Mouse (Mus musculus) limb, embryonic 12.5 days (tissue): ENCODE measurements around the gene Synpr. TPM values are rescaled to one million over a fixed set of nuclear protein-coding genes. Genes with fewer than 3 reads are reported as not detected.
"Not testable (repeated sequence)": the region's sequence is repeated elsewhere in the genome, so short reads cannot be mapped to it uniquely, and the experiment has no call there.

Experiments
- ATAC-seq: fragments of 200-750 bp; cut with Nextera tagmentation; 2 replicates; pipeline ENCODE4 v1.8.0; 2017; ENCODE audit warnings: low read depth, moderate TSS enrichment; ENCODE audit not compliant: insufficient number of reproducible peaks, insufficient read depth, low FRiP score, low TSS enrichment
- H3K27ac ChIP-seq: fragments of 300-500 bp; sonication (generic); 2 replicates; pipeline ENCODE4 v1.5.1; 2016; ENCODE audit warnings: mild to moderate bottlenecking, moderate library complexity
- H3K27me3 ChIP-seq: fragments of 300-500 bp; sonication (generic); 2 replicates; pipeline ENCODE4 v1.6.1; 2016; ENCODE audit warnings: mild to moderate bottlenecking, moderate library complexity
- H3K36me3 ChIP-seq: fragments of 300-500 bp; sonication (generic); 2 replicates; pipeline ENCODE4 v1.6.1; 2016; ENCODE audit warnings: mild to moderate bottlenecking, moderate library complexity
- H3K4me1 ChIP-seq: fragments of 300-500 bp; sonication (generic); replicated peaks from 2 replicates; pipeline ENCODE4 v1.6.1; 2016
- H3K4me2 ChIP-seq: fragments of 300-500 bp; sonication (generic); 2 replicates; pipeline ENCODE4 v1.6.1; 2016; ENCODE audit warnings: mild to moderate bottlenecking, moderate library complexity
- H3K4me3 ChIP-seq: fragments of 300-500 bp; sonication (generic); replicated peaks from 2 replicates; pipeline ENCODE4 v1.5.1; 2016; ENCODE audit warnings: mild to moderate bottlenecking
- H3K9ac ChIP-seq: fragments of 300-500 bp; sonication (generic); replicated peaks from 2 replicates; pipeline ENCODE4 v1.6.1; 2016; ENCODE audit warnings: mild to moderate bottlenecking, moderate library complexity
- H3K9me3 ChIP-seq: fragments of 300-500 bp; sonication (generic); 2 replicates; pipeline ENCODE4 v1.6.1; 2016; ENCODE audit warnings: mild to moderate bottlenecking, moderate library complexity
- WGBS: fragments of 180-500 bp; shearing (Covaris S2); methylation state at CpG from one replicate; pipeline ENCODE4 v1.1.7; 2016; 5-methylcytosine and 5-hydroxymethylcytosine counted together
- polyA plus RNA-seq: library from polyadenylated mRNA; unstranded; fragments of >200 nt; fragmentation: Nextera tagmentation; extraction: Ambion mirVana; gene quantifications from 2 replicates; pipeline ENCODE4 v1.2.1, GENCODE M21; 2016

The Synpr gene
- 4.6 and 5.9 TPM in 2 replicates for polyA plus RNA-seq

DNA sequence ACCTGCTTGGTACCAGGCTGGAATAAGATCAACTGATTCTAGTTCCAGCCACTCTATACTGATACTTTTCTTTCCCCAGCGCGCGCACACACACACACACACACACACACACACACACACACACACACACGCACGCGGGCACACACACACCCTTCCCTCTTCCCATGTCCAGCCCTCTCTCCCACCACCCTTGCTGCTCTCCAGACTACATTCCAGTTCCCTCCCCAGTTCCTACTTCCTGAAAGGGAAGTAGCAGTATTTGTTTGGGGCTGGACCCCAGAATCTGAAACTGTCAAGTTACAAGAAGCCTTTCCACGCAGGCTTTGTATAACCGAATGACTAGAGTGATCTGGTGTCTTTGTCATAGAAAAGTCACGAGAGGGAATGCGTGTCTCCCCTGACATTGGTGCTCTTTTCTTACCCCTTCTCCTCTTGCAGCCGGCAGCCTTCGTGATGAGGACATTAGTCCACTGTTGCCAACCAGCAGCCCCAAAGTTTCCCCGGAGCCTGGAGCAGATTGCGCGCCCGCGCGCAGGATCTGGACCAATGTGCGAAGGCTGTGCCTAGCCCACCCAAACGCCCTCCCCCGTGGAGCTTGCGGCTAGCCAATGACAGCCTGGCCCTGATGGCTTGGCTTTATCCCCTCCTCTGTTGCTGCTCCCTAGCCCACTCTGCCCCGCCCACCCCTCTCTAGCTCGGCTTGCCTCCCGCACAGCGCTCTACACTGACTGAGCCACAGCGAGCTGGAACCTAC is at the start of gene Synpr:
TSS of gene Synpr (plus strand) at position 690 of the 754 bp plus-strand sequence.
- peak within 1 kb of the TSS; percentile 76 for H3K4me2 ChIP-seq
- no peaks in the 10 kb centered on the region for H3K9me3 ChIP-seq
- H3K4me3 ChIP-seq: peak within 1 kb of the TSS; percentile 42
- H3K9ac ChIP-seq: peak within 1 kb of the TSS; percentile 49
- no peaks in the 10 kb centered on the region; the same call in 1 of the 2 replicates for H3K27me3 ChIP-seq
- ATAC-seq: peak; percentile 100
- H3K4me1 ChIP-seq: 0 out of 2 replicates have a peak, but pooled peaks cover 3% of the 10 kb centered on the region
- H3K27ac ChIP-seq: 0 out of 2 replicates have a peak within 1 kb of the TSS, but pooled peaks have one; percentile 59
- no peaks in the 10 kb centered on the region for H3K36me3 ChIP-seq
- WGBS: 6% methylated on average over 26 of the region's 27 CpGs

DNA sequence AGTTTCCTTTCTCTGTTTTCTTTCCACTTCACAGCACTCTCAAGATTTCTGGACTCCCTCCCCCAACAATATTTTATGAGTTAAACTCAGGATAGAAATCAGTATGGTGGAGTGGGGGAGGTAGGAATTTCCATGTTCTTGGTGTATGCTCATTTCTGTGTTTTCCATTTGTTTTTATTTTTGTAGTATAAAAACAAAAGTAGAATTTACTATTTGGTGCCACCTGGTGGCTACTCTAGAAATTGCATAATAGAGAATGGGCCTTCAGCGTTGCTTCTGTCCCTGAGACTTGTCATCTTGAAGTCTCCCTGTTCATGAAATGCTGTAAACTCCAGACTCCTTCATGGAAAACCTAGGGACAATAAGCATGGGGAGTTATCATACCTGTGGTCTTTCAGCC is 47.7 kb upstream of the Synpr start:
- Histone ChIP-seq H3K36me3 (no peaks in the 10 kb centered on the region), H3K27ac (no peak overlapping the region), H3K27me3 (no peaks in the 10 kb centered on the region), H3K9ac (no peak overlapping the region), H3K9me3 (no peaks in the 10 kb centered on the region), H3K4me2 (no peak overlapping the region), H3K4me1 (no peaks in the 10 kb centered on the region), H3K4me3 (no peak overlapping the region)
- 20% methylated on average over 1 of the region's 1 CpGs for WGBS
- 0 out of 2 replicates have a peak, but pooled peaks have one; percentile 10 for ATAC-seq

DNA sequence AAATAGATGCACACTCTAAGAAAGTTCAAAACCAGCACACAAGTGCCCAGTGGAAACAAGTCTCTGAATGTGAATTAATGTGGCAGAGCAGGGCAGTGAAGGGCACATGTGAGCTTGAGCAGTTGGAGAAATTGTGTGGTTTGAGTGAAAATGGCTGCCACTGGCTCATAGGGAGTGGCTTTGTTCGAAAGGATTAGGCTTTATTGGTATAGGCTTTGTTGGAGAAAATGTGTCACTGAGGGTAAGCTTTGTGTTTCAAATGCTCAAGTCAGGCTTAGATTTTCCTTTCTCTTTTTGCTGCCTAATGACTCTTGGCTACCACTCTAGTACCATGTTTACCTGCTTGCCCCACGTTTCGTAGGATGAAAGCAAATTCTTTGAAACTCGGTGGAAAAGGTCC is 37.1 kb upstream of the Synpr start:
- ATAC-seq: no peak
- no peaks in the 10 kb centered on the region for H3K4me1 ChIP-seq
- H3K36me3 ChIP-seq: no peaks in the 10 kb centered on the region
- no peak overlapping the region for H3K4me2 ChIP-seq
- no peak overlapping the region for H3K9ac ChIP-seq
- no peak overlapping the region for H3K27ac ChIP-seq
- no peak overlapping the region for H3K4me3 ChIP-seq
- H3K9me3 ChIP-seq: no peaks in the 10 kb centered on the region
- 77% methylated on average over 4 of the region's 4 CpGs for WGBS
- no peaks in the 10 kb centered on the region for H3K27me3 ChIP-seq

DNA sequence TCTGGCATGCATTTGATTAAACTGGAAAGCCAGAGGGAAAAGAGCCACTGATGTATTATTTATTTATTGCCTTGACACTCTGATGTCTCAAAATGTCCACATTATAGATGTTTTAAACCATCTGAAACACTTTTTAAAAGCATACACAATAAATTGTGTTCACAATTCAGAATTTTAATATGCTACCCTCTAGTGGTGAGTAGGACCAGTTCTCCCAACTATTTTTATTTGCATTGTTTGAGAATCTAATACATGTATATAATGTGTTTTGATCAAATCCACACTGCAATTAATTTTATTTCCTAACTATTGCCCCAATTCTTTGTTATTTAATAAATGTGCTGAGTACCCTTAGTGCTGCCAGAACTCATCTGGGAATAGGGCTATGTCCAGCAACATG is 35.2 kb upstream of the Synpr start:
- no peak for ATAC-seq
- Histone ChIP-seq H3K4me2 (no peak overlapping the region), H3K9me3 (no peaks in the 10 kb centered on the region), H3K36me3 (no peaks in the 10 kb centered on the region), H3K4me1 (no peaks in the 10 kb centered on the region), H3K27me3 (no peaks in the 10 kb centered on the region), H3K9ac (no peak overlapping the region), H3K27ac (no peak overlapping the region), H3K4me3 (no peak overlapping the region)

DNA sequence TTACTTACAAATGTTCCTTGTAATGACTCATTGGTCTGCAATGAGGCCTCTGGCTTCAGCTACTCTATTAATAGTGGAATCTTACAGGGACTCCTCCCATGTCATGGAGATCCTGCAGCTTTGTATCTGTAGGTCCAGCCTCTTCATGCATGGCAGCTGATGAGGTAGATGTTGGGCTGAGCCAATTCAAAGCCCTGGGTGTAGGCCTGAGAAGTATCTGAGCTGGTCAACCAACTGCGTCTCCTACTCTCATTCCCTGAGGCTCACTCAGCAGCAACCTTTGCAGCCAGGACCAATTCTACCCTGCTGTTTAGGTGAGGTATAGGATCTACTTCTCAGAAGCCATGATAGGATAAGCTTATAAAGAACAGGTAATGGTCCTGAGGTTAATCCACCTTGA is 32.0 kb upstream of the Synpr start:
- Histone ChIP-seq H3K9ac (no peak overlapping the region), H3K27me3 (no peaks in the 10 kb centered on the region), H3K4me2 (no peak overlapping the region), H3K4me3 (no peak overlapping the region), H3K9me3 (no peaks in the 10 kb centered on the region), H3K4me1 (no peaks in the 10 kb centered on the region), H3K27ac (no peak overlapping the region), H3K36me3 (no peaks in the 10 kb centered on the region)
- 100% methylated on average over 1 of the region's 1 CpGs for WGBS
- no peak for ATAC-seq

DNA sequence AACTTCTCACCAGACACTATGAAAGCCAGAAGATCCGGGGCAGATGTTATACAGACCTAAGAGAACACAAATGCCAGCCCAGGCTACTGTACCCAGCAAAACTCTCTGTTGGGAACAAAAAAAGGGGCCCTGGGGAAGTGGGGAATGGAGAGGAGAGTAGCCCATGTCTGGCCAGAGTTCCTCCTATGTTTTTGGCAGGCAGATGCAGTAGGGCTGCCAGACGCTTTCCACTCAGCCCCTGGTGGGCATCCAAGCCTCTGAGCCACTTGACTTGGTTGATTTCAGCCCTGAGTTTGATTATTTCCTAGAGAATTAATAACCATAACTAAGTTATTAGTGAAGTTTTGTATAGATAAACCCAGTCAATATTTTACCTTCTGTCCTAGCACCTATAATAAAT is 29.8 kb upstream of the Synpr start:
- not testable (repeated sequence) for H3K9me3 ChIP-seq, H3K27me3 ChIP-seq, H3K4me3 ChIP-seq, H3K4me2 ChIP-seq, H3K9ac ChIP-seq, H3K27ac ChIP-seq, H3K4me1 ChIP-seq, ATAC-seq, H3K36me3 ChIP-seq
- 66% methylated on average over 2 of the region's 2 CpGs for WGBS

DNA sequence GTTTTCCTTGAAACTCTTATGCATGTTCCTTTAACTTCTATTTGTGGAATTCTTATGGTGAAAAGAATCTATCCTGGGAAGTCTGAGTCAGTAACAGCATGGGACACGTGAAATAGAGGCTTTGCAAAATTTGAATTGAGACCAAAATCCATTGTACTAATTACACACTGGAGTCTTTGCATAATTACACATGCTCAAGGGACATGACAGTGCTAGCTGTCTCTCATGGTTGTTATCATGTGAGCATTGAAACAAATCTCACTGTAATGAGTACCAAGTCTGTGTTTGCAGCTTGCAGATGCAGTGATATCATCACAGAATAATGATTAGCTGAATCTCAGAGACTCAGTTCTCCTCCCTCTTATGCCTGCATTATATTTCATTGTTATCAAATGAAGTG is 22.2 kb upstream of the Synpr start:
- no peaks in the 10 kb centered on the region for H3K27me3 ChIP-seq
- no peaks in the 10 kb centered on the region for H3K36me3 ChIP-seq
- ATAC-seq: no peak
- H3K27ac ChIP-seq: no peak overlapping the region
- no peak overlapping the region for H3K4me2 ChIP-seq
- H3K9me3 ChIP-seq: no peaks in the 10 kb centered on the region
- no peak overlapping the region for H3K9ac ChIP-seq
- 61% methylated on average over 1 of the region's 1 CpGs for WGBS
- no peaks in the 10 kb centered on the region for H3K4me1 ChIP-seq
- no peak overlapping the region for H3K4me3 ChIP-seq

DNA sequence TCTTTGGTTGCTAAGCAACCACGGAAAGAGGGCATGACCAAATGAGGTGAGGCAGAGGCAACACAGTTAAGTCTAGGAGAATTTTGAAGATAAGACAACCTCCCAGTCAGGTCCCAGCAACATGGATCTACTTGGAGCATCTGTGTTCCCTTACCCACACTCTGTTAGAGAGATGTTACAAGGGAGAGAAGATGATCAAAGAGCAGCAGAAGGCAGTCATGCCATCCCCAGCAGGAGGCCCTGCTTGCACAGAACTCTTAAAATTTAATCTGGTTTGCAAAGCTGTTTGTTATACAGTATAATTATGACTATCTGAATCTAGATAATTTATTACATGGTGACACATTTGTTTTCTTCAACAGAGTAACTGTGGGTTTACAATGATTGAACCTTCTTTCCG is 18.2 kb upstream of the Synpr start:
- Histone ChIP-seq H3K9me3 (no peaks in the 10 kb centered on the region), H3K4me1 (no peaks in the 10 kb centered on the region), H3K36me3 (no peaks in the 10 kb centered on the region), H3K4me3 (no peak overlapping the region), H3K27me3 (no peaks in the 10 kb centered on the region), H3K27ac (no peak overlapping the region), H3K4me2 (no peak overlapping the region), H3K9ac (no peak overlapping the region)
- ATAC-seq: no peak
- 85% methylated on average over 2 of the region's 2 CpGs for whole genome bisulfite sequencing

DNA sequence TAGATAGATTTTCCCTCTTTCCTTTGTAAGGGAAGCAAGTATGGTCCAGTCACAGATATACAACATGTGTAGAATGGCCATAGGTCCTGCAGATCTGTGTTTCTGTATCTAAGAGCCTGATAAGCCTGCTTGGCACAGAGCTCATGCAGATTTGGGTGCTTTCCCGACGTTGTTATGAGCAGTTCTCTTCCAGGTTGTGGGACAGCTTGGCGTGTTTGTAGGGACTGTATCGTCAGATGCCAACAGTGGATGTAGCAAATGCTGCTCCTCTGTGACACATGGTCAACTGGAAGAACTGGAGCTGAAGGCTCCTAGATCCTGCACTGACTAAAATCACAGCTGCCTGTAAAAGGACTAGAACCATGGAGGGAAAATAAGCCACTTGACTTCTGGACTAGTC is 17.4 kb upstream of the Synpr start:
- Histone ChIP-seq H3K27ac (no peak overlapping the region), H3K4me2 (no peak overlapping the region), H3K9ac (no peak overlapping the region), H3K9me3 (no peaks in the 10 kb centered on the region), H3K4me3 (no peak overlapping the region), H3K36me3 (no peaks in the 10 kb centered on the region), H3K27me3 (no peaks in the 10 kb centered on the region), H3K4me1 (no peaks in the 10 kb centered on the region)
- no peak for ATAC-seq
- WGBS: 81% methylated on average over 4 of the region's 4 CpGs

DNA sequence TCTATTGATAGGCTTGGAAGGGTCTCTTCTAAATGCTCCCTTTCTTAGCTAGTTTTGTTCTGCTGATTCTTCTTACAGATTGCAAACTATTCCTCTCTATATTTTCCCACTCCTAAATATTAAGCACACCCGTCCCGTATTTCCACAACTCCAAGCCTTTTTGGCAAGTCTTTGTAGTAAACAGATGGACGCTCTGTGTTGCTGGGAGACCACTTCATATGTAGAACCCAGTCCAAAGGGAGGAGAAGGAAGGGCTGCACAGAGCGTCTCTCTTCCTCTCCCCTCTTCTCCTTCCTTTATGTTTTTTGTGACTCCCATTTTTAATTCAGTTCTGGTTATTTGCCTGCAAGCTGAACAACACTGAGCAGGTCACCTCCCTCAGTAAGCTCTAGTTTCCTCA is 1.4 kb upstream of the Synpr start:
- no peak overlapping the region for H3K4me2 ChIP-seq
- no peak for ATAC-seq
- no peak overlapping the region for H3K27ac ChIP-seq
- WGBS: 69% methylated on average over 4 of the region's 4 CpGs
- 0 out of 2 replicates have a peak, but pooled peaks cover 3% of the 10 kb centered on the region for H3K4me1 ChIP-seq
- H3K27me3 ChIP-seq: no peaks in the 10 kb centered on the region; the same call in 1 of the 2 replicates
- no peak overlapping the region for H3K9ac ChIP-seq
- H3K4me3 ChIP-seq: no peak overlapping the region
- H3K36me3 ChIP-seq: no peaks in the 10 kb centered on the region
- H3K9me3 ChIP-seq: no peaks in the 10 kb centered on the region

DNA sequence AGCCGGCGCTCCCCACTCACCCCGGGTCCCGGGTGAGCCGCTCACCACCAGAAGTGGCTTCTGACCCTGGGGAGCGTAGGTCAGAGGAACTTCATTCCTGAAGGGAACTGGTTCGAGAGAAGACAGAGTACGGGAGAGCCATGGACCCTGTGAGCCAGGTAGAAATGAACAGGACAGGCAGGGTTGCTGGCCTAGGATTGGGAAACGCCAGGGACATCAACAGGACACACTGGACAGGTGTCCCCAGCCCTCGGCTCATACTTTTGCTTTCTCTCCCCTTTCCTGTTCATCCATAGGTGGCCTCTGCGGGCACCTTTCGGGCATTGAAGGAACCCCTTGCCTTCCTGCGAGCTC is 242 bp downstream of the Synpr start:
- H3K36me3 ChIP-seq: no peaks in the 10 kb centered on the region
- peak overlapping the region; percentile 49 for H3K9ac ChIP-seq
- no peaks in the 10 kb centered on the region; the same call in 1 of the 2 replicates for H3K27me3 ChIP-seq
- 14% methylated on average over 13 of the region's 13 CpGs for WGBS
- H3K9me3 ChIP-seq: no peaks in the 10 kb centered on the region
- no peak overlapping the region for H3K27ac ChIP-seq
- H3K4me3 ChIP-seq: peak overlapping the region; percentile 42
- no peak for ATAC-seq
- H3K4me2 ChIP-seq: peak overlapping the region; percentile 76
- H3K4me1 ChIP-seq: 0 out of 2 replicates have a peak, but pooled peaks cover 3% of the 10 kb centered on the region
